Mouse (Mus musculus) adrenal gland, postnatal 25 days (tissue): ENCODE measurements around the gene Gimap8. TPM values are rescaled to one million over a fixed set of nuclear protein-coding genes. Genes with fewer than 3 reads are reported as not detected.
"Not testable (repeated sequence)": the region's sequence is repeated elsewhere in the genome, so short reads cannot be mapped to it uniquely, and the experiment has no call there.

Experiments
- DNase-seq: peaks from one replicate; pipeline ENCODE4 v3.0.0; 2021; ENCODE audit warnings: mixed read lengths
- long read RNA-seq: library from polyadenylated mRNA; stranded (forward); transcript quantifications from one replicate; pipeline ENCODE4 v2.0.0, GENCODE M21; 2021
- total RNA-seq: library from RNA; stranded (reverse); gene quantifications from 2 replicates; pipeline ENCODE4 v1.2.3, GENCODE M21; 2021

Gene Gimap8
- total RNA-seq: 9.9 and 13.7 TPM in 2 replicates
- long read RNA-seq, partial matches to known transcripts: 0 of 4 reads
- long read RNA-seq, other reads (novel, unspliced or antisense): 1 of 4 reads

DNA sequence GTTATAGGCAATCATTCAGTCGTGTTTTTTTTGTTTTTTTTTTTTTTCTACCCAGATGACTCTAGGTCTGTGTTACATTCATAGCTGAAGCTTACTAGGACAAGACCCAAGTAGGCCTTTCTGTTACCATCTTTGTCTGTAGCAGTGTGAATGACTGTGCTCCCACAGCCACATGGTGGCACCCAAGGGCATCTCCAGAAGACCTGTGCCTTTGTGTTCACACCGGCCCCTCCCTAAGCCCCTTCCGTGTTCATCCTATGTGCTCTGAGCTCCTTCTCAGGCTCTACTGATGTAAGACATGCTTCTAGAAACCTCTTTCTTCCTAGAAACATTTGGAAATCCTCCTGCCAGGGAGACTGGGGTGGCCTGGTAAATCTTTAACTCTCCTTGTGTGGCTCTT, at the start of gene Gimap8:
Gimap8 (plus strand) TSS at position 240 of the 400 bp plus-strand sequence.
- DNase-seq: no peak

DNA sequence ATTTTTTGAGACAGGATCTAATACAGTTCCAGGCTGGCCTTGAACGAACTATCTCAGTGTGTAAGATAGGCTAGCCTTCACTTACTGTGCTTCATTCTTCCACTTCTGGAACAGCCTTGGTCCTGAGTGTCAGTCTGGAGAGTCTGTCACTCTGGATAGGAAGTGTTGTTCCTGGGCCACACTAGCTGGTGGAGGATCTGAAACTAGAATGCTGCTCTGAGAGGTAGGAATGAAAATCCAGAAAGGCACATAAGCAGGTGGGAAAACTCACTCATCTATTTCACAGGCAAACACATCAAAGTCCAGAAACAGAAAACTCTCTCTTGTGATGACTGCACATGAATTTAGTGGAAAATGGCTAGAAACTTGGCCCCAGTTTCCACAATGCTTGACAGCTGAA, 46.4 kb upstream of the Gimap8 start:
- no peak for DNase-seq

DNA sequence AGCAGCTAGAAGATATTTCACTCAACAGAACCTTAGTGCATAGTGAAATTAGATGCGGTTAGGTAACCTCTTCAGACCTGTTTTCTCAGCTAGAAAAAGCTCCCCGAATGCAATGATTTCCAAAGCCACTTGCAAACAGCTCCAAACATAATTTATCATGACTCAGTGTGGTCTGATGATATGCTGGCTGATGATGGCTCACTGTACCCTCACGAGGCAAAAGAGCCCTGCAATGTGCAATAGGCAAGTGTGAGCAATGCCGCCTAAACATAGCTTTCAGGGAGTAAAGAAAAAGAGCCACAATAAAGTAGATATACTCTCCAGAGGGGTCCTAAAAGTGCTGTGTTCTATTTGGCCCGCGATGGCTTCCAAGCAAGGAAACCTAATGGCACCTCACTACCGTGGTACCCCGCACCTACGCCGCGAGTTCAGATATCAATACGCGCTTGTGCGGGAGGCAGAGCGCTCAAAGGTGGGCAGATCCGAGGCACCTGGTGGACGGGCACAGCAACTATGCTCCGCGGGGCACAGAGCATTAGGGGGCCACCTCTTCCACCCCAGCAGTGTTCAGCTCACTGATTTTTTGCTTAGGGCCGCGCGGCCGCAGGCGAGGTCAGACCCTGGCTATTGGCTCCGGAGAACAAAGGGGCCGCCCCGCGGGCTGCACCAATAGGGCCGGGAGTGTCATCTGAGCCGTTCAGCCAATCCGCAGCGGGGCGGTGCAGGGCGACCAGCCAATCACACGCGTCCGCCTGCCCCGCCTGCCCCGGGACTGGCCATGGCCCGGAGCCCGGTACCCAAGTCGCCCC, 45.6 kb upstream of the Gimap8 start, which contains the start of gene Zfp775:
Zfp775 (plus strand) TSS at position 793 of the 809 bp plus-strand sequence.
- peak; percentile 98 for DNase-seq

DNA sequence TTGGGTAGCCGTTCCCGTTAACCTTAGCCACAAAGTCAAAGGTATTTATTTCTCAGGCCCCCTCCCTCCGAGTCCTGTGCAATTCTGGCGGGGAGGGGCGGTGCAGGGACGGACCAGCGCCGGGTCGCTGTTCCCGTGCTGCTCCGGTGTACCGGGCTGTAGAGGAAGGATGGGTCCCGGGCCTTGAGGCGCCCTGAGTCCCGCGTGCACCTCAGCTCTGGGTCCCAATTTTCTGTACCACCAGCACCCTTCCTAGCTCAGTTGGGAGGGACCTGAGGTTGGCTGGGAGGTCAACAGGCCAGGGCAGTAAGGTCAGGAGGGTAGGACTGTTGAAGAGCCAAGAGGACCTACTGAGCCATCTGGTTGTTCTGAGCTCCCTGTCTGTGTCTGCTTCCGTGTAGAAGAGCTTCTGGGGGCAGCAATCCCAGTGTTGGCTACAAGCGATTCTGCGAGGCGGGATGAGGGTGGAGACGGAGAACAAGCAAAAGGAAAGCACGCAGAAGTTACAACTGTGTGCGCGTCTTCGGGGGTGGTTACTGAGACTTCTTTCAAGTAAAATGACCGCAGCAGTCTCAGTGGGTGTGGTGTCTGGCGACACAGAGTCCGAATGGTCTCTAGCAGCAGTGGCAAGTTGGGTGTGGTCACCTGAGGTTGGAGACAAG, 44.8 kb upstream of the Gimap8 start:
- no peak for DNase-seq

DNA sequence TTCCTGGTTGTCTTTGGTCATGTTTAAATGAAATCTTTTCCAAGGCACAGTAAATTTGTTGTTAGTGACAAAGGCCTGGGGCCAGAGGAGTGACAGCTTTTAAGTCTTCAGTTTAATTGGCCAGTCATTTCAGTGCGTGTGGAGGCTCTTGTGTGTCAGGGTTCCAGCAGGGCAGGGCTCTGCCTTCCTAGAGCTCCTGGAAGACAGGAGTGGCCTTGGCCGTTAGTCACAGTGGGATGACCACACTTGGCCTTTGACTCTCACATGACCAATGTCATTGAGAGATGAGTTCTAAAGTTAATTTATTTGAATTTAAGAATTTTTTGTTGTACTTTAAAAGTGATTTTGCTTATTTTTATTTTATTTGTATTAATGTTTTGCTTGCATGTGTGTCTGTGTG, 38.9 kb upstream of the Gimap8 start:
- peak; percentile 53 for DNase-seq

DNA sequence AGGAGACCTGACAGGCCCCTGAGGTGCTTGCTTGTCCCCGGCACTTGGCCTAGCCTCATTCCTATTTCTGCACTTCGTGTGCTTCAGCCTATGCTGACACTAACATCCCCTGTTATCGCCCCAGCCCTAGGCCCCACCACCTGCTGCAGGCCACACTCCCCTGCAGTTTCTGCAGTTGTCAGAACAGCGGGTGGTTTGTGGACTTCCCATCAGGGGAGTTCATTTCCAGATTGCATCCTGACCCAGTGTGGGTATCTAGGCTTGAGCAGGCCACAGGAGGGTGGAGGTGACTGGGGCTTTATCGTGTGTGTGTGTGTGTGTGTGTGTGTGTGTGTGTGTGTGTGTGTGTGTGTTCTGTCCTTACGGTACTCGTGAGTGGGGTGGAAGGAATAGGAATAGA, 37.5 kb upstream of the Gimap8 start:
- no peak for DNase-seq

DNA sequence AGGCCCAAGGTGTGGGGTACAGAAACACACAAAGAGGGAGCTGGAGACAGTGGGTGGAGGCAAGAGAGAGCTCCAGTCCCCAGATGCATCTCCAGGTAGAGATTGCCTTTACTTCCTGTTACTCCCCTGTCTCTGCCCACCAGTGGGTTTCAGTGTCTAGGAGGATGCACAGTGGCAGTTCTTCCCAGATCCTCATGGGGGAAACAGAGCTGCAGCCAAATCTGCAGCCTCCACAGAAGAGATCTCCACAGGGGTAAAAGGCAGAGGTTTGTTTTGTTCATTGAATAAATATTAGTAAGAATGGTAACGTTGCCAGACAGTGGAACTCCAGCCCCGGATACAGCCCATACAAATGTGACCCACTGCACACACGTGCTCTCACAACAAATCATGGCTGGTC, 36.4 kb upstream of the Gimap8 start:
- no peak for DNase-seq

DNA sequence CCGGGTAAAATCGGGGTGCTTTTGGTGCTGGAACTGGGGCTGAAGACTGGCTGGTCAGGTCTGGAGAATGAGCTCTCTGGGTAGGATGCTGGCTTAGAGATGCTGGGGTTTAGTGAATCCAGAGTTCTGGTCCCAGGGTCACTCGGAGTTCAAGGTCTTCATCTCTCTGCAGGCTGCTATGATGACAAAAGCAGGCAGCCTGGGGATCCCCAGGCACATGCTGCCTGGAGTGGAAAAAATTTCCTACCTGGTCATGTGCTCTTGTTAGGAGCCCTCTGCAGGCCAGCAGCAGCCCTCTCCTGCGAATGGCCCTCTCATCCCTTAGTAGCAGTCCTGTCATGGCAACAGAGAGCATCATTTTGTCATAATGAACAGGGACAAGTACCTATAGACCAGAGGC, 33.6 kb upstream of the Gimap8 start:
- DNase-seq: no peak

DNA sequence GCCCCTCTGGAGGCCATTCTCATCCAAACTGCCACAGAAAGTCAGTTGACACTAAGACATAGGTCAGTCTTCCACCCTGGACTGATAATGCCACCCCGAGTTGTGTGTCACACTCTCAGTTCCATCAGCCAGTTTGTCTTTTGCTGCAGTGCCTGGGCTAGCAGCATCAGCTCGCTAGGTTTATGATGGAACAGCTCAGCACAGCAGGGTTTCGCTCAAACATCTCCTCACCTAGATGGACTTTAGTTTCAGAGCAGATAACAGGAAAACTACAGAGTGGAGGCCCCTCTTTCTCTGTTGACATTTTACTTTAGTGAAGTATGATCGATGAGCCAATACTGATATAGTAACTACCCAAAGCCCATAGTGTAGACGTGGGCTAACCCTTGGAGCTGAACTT, 32.3 kb upstream of the Gimap8 start:
- DNase-seq: no peak

DNA sequence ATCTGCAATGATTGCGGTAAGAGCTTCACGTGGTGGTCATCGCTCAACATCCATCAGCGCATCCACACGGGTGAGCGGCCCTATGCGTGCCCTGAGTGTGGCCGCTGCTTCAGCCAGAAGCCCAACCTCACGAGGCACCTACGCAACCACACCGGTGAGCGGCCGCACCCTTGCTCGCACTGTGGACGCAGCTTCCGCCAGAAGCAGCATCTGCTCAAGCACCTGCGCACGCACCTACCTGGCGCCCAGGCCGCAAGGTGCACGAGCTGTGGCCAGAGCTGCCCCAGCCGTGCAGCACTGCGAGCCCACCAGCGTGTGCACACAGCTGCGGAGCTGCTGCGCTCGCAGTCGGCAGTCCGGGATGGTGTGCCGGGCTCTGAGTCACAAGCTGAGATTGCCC, 27.0 kb upstream of the Gimap8 start:
- no peak for DNase-seq

DNA sequence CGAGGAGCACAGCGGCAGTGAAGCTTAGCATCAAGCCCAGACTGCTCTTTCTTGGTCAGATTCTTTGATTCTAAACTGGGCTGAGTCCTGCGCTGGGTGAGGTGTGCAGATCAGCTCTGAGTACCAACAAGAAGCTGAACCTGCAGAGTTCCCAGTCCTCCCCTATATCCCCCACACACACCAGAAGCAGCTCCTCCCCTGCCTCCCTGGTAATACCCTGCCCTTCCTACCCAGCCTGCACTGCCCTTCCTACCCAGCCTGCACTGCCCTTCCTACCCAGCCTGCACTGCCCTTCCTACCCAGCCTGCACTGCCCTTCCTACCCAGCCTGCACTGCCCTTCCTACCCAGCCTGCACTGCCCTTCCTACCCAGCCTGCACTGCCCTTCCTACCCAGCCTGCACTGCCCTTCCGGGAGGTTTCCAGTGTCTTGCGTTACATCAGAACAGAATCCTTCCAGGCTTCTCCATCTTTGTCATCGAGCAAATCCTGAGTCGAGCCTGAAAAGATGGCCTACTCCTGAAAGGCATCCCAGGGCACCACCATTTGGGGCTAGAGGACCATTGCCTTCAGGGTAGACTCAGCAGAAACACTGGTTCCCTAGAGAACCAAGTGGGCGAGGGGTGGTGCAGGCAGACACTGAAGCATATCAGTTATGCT, 24.7 kb upstream of the Gimap8 start:
- DNase-seq: not testable (repeated sequence)

DNA sequence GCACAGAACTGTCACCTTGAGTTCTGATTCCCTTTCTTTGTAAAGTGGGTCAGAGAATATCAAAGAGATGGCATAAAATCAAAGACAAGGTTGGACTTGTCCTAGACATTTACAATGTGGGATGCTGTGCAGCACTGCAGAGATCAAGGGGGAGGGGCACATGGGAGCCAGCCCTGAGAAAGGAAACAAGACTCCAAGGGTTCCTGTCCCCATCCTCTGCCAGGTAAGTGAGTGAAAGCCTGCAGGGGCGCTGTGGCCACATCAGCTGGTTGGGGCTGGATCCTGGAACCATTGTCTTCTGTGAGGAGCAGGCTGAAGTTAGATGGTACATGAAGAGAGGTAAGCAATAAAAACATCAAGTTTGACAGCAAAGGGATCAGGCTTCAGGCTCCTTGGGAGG, 23.6 kb upstream of the Gimap8 start:
- peak; percentile 36 for DNase-seq

DNA sequence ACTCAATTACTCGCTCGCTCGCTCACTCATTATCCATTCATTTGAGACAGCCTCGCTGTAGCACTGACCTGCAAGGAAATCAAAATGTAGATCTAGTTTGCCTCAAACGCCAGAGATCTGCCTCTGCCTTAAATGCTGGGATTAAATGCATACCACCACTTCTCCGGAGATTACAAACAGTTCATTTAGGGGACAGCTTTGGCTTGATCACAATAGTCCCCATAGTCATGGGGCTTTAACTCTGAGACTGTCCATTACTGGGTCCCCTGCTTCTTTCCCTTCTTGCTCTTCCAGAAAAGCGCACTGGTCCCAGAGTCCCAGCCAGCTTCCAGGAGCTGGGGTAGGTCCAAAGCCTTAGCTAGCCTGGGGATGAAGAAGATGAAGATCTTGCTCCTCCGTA, 20.6 kb upstream of the Gimap8 start, which contains the start of gene AI854703:
AI854703 (plus strand) TSS at position 301 of the 400 bp plus-strand sequence.
- DNase-seq: no peak

DNA sequence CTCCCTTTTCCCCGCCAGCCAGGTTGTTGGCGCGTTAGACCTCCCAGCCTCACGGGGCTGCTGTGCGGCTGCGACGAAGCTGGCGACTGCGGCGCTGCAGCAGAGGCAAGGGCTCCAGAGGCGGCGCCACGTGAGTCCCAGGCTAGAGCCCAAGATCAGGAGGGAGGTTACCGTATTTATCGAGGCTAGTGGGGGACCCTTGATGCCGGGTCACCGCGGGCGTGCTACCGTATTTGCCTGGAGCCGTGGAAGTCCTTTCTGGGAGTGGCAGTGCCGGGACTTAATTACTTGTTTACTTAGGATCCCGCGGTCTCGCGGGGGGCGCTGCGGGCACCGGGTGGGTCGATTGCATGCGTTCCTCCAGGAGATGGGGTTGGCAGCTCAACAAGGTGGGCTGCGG, 20.1 kb upstream of the Gimap8 start:
- DNase-seq: peak; percentile 62

DNA sequence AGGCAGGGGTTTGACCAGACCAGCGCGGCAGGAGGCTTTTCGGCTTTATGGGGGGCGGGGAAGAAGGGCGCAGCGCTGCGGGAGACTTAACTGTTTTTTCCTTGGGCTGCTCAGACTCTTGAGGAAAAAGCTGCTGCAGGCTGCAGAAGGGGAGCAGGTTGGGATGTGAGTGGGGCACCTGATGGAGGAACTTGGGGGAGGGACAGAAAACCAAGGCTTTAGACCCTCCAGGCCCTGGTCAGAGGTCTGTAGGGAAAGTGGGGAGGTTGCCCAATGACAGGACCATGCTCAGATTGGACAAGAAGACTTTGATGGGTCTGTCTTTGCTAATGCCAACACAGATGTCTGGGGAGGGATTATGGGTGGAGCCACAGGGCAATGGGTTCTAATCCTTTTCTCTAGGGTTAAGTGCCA, 19.5 kb upstream of the Gimap8 start:
- no peak for DNase-seq

DNA sequence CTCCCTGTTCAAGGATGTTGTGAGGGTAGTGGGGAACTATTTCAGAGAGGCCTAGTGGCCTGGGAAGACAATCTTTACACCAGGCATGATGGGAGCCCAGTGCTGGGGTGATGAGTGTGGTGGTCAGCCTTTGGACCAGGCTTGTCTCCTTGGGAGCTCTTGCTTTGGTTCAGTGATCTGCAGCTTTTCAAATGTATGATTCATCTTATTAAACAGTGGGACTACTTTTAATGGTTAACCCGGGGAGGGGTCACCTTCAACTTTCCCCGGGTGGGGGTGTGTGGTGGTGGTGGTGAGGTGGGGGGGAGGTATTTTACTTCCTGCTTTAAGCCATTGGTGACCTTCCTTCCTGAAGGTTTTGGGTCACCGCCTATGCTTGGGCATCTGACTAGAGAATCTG, 18.7 kb upstream of the Gimap8 start:
- DNase-seq: no peak

DNA sequence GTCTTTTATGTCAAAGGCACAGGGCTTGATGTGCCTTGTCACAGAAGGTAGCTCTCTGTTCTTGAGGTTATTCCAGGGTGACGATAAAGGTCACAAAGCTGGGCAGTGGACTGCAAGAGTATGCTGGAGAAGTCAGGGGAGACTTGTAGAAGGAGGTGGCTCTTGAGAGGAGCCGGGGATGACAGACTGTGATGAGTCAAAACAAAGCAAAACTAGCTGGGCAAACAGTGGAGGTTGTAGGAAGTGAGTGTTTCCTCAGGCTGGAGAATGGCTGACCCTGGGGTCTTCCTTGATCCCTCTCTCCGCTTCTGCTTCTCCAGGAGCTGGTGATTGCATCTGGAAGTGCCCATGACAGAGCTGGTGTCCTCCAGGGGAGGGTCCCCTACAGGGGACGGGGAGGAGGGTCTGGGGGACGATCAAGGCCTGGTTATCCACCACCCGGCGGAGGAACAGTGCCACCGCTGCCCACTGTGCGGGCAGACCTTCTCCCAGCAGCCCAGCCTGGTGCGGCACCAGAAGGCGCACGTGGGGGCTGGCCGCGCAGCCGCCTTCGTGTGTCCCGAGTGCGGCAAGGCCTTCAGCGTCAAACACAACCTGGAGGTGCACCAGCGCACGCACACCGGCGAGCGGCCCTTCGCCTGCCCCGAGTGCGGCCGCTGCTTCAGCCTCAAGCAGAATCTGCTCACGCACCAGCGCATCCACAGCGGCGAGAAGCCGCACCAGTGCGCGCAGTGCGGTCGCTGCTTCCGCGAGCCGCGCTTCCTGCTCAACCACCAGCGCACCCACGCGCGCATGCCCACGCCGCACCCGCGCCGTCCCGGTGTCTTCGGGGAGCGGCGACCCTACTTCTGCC, 18.0 kb upstream of the Gimap8 start:
- DNase-seq: no peak

DNA sequence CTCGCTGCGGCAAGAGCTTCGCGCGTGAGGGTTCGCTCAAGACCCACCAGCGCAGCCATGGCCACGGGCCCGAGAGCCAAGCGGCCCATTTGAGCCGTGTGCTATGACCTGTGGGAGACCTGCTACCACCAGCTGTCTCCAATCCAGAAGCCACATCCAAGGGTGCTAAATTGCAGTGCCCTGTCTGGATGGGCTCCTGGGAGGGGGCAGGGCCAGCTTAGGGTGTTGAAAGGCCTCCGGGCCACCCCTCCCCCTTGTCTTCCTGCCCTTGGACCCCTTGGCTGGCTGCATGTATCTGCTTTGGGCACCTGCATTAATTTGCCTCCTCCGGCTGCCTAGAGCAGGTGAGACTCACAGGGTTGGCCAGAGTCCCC, 17.4 kb upstream of the Gimap8 start:
- no peak for DNase-seq

DNA sequence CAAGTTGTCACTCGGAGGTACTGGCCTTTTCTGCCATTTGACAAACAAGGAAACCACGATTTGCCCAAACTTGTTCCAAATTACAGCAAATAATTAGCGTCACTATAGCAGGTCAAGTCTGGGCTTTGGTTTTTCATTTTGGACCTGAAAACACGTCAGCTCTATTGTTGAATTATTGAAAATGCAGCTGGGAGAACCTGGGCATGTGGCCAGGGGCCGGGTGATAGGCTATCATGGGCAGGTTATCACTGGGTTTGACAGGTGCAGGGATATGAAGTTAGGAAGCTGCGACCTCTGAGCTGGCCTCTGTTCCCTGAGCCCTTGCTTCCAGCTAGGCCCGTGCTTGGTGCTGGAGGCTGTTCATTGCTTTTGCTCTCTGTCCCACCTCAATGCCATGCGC, 16.2 kb upstream of the Gimap8 start:
- DNase-seq: no peak

DNA sequence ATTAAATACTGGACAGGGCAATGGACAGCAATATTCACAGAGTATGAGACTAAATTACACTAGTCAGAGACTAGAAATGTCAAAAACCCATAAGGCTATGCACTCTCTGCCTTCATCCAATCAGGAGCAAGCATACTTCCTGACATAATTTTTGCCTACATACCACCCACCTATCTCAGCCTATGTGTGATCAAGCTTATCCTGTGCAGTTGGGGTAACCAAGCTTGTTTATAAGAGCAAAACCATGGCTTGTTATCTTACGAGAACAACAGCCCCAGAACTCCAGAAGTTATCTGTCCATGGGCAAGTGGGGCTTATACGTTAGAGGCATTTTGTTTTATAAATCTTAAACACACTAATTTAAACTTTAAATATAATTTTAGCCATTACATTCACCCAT, 11.9 kb upstream of the Gimap8 start:
- no peak for DNase-seq

DNA sequence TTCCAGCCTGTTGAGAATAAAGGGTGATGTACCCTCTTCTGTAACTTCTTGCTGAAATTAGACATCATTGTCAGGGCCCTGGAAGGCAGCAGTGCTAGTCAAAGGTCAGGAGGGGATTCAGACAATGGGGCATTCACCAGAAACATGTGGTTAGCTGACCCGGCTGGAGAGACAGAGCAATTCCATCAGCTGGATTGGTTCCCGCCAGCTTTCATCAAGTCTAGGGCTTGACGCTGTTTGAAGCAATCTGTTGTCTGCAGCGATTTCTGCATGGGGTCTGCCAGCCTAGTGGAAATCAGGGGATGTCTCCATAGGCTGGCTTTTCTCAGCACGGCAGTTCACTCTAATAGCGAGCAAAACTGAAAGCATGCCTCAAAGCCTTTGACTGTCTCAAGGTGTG, 10.5 kb upstream of the Gimap8 start:
- no peak for DNase-seq

DNA sequence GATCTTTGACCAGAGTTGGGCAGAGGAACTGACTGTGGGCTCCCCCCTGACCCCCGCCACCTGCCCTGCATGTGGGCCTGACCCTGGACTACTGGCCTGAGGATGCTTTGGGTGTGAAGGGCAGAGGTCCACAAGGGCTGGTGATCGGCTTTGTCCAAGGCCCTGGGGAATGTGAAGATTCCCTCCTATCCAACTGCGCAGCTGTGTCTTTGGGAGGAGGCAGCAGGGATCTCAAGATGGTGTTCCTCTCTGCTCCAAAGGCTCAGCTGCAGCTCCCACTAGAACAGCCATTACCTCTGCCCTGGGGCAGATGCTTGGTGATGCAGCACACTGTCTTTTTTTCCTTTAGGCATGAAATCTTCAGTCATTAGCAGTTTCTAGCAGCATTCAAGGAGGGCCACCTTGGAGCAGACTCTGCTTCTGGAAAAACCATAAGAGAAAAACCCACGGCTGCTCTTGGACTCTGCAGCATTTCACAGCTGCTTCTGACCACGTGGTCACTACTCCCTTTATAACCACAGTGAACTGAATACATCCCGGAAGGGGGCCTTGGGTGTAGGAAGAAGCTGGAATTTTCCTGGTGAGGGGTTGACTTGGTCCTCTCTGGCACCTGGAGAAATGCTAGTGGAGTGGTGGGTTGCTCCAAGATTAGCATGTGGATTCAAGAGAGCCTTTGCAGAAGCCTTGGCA, 9.1 kb upstream of the Gimap8 start:
- no peak for DNase-seq
